Mouse (Mus musculus) kidney, postnatal 36 days (tissue): Measurements from ENCODE around the gene Pik3r3.

Source experiments
- DNase-seq, 2 experiments: peaks; one replicate each; pipeline ENCODE4 v3.0.0; 2021 to 2022; ENCODE audit warnings: mixed read lengths in 2 of 2

The Pik3r3 gene

DNA sequence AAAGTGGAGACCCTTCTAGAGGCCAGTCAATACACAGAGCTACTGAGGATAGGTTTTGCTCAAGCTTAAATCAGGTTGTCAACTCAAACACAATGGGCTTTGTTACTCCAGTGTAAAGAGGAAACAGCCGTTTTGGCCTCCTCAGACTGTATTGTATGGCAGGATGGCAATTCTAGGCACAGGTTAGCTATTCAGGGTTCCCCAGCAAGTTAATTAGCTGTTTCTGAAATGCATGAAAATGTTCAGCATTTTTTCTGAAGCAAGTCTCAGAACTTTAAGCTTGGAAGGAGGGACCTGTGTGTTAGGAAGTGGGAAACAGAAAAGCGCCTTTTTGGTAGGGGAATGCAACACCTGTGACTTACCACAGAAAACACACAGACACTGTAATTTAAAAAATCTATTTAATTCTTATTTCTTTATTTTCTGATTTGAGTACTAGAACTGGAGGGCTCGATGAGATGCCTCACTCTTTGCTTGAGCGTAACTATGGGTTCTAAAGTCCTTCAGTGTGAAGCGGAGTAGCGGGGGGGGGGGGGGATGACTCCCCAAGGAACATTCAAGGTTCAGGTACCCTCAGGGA, 1.3 kb upstream of the Pik3r3 start:
- peak; percentile 13 to 16 for DNase-seq

DNA sequence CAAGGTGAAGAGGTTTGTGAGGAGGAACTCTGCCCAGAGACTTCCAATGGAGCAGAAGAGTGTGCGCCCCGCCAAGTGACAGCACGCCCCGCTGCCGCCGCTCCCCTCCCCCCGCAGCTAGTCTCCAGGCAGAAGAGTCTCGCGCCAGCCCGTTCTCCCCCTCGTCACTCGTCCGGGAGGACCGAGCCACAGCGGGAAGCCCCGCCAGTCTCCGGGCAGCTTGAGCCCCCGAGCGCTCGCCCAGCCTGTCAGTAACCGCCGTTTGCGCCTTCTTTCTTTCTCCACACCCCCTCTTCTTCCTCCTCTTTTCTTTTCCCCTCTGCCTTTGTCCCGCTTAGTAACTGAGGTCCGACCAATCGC, 658 bp upstream of the Pik3r3 start:
- DNase-seq: peak in 1 of 2 experiments; percentile 81

GRCm38 (mm10) chr4:116221996-116222842, 801 bp downstream of the Pik3r3 start:
- DNase-seq: peak; percentile 6 to 22

DNA sequence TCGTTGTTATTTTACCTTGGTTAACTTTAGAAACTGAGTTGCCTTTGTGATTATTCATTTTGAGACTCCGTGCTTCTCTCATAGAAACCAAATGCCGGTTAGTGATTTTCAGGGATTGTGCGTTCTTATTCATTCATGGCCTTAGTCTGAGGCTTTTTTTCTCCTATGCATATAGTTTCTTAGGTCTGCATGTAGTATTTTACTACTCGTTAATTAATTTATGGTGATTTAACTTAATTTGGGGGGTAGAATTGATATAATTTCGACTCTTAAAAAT, 1.4 kb downstream of the Pik3r3 start:
- DNase-seq: no peak

DNA sequence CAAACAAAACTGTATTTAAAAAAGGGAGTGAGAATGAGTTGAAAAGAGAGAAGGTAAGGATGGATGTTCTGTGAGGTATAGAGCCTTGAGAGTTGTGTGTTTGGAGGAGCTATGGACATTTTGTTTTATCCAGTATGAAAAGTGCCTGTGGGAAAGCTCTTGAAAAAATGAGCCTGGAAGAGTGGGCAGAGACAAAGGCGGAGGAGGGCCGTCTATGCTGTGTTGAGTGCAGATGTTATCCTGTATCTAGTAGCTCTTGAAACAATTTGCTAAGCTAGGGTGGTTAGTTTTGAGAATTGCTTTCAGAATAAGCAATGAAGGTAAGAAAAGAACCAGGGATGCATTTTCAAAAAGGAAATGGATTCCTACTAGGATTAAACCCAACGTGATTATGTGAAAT, 22.0 kb downstream of the Pik3r3 start:
- DNase-seq: no peak

GRCm38 (mm10) chr4:116244240-116244639, 22.8 kb downstream of the Pik3r3 start:
- DNase-seq: no peak

- DNase-seq: peak; percentile 43 to 80
Observed at GRCm38 (mm10) chr4:116245926-116246325, 24.5 kb downstream of the Pik3r3 start.

- no peak for DNase-seq
Observed at GRCm38 (mm10) chr4:116249986-116250385, 28.6 kb downstream of the Pik3r3 start.

- no peak for DNase-seq
Observed at GRCm38 (mm10) chr4:116268220-116268619, 46.8 kb downstream of the Pik3r3 start.

GRCm38 (mm10) chr4:116282211-116282610, 60.8 kb downstream of the Pik3r3 start:
- peak; percentile 3 to 42 for DNase-seq

DNA sequence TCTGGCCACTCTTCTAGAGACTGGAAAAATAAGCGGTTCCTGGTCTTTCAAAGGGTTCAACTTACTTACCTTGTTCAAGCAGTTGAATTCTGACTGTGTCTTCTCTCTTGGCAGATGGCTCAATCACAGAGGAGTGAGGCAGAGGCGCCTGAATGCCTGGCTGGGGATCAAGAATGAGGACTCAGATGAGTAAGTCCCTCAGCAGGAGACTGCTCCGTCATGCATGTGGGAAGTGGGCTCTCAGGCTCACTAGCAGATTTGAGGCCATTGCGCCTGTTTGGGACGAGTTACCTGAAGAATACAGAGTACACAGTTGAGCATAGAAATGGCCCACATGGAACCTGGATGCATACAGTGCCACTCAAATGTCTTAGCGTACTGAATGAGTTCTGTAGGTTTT, 70.1 kb downstream of the Pik3r3 start:
- no peak for DNase-seq

DNA sequence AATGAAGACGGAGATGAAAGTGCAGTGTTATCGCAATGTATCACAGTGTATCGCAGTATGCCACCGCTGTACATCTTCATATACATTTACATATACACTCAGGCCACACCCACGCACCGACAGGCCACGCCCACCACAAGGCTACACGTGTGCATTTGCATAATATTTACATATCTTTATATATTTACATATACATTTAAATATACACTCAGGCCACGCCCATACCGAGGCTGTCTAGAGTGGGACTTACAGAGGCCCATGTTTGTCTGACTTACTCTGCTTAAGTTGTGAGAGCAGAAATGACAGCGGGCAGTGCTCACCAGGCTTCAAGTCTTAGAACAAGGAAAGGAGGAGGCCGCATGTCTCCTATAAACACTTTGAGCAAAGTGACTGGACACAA, 71.9 kb downstream of the Pik3r3 start:
- no peak for DNase-seq

DNA sequence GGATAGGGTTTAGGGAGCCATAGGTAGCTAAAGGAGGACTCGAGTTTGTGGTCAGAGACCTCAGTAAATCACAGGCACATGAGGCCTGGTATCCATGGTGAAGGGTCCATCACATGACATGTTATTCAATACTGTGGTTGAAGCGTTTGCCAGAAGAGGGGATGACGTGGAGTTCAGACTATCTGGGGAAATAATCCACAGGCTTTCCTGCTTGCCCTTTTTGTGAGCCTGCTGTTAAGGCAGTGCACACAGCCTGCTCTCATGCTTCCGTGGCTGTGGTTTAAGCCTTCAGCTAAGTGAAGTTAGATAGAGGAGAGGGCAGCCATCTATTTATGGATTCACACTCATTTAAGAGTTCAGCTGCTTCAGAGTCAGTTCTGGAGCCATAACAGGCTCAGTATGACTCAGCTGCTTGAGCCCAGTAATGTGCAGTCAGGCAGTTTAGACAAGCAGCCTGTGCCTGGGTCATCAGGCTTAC, 79.5 kb downstream of the Pik3r3 start:
- no peak for DNase-seq

DNA sequence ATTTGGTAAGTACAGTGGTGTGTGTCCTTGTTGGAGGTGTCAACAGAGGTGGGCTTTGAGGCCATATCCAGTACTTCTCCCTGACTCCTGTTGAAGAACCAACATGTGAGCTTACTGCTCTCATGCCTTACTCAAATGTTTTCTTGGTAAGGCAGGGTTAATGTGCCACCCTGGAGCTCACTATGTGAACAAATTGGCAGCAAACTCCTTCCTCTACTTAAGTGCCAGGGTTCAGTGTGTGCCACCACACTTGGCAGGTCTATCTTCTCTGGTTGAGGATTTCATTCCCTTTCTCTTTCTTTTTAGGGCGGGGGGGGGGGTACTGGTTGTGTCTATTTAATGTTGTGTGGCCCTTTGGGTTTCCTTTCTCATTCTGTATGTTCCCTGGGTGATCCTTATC, 83.1 kb downstream of the Pik3r3 start:
- DNase-seq: peak in 1 of 2 experiments; percentile 5

- no peak for DNase-seq
Observed at GRCm38 (mm10) chr4:116317575-116317974, 96.2 kb downstream of the Pik3r3 start.

- no peak for DNase-seq
Observed at GRCm38 (mm10) chr4:116322127-116322526, 100.7 kb downstream of the Pik3r3 start.

DNA sequence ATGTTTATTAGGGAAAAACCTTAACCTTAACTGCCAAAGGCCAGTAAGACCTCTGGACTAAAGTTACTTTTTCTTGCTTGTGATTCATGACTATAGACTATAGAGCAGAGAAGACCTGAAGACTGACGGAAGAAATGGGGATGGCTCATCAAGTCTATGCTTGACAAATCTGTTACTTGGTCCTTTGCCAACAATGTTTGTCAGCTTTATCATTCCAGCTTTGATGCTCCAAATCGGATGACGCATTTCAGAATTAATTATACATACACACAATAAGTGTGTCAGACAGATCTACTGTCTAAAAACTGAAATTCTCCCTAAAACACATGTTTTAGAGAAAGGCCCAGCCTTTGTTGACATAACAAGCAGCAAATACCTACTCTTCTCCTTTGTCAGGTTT, 107.8 kb downstream of the Pik3r3 start:
- no peak for DNase-seq

DNA sequence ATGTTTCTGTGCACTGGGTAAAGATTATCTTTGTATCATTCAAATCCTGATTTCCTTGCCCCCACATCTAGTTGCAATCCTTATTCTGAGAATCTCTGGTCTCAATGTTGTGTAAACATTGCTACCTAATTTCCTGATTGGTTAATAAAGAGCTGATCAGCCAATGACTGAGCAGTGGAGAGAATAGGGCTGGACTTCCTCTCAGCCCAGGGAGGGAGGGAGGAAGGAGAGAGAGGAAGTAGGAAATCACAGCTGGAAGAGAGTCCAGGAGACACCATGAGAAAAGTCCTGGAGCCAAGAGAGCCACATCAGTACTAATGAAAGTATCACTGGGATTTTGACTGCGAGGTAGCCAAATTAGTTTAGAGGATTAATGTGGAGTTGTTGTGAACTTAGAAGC, 114.9 kb downstream of the Pik3r3 start:
- DNase-seq: no peak

GRCm38 (mm10) chr4:116342119-116342518, 120.7 kb downstream of the Pik3r3 start:
- peak; percentile 60 to 84 for DNase-seq

GRCm38 (mm10) chr4:116352496-116352895, 131.1 kb downstream of the Pik3r3 start:
- peak; percentile 16 for DNase-seq
